Mouse (Mus musculus): ENCODE data around the gene Gm10487.
"Not testable (repeated sequence)": the region's sequence is repeated elsewhere in the genome, so short reads cannot be mapped to it uniquely, and the experiment has no call there.

Gene Gm10487

DNA sequence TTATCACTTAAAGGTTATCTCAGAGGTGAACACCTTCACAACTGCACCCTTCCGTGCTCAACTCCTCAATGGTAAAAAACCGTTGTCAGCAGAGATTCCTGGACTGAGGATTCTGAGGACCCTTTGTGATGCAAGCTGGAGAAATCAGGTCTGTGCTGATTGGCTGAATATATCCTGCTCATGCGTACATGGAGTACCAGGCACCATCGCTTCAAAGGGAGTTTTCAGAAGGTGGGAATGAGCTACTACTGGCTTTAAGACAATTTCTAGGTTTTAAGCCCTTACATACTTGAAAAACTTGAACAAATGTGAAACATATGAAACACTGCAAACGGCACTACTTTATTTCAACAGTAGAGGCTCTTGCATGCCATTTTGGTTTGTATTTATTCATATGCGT lies at the start of gene Gm10487:
TSS of gene Gm10487 (minus strand) at position 101 of the 400 bp plus-strand sequence.
- DNase-seq (ENCODE audit: low read depth, low spot score) = not testable (repeated sequence)

All from CD4-positive, CD25-positive, alpha-beta regulatory T cell, adult 2 months (primary cell).